Mouse (Mus musculus): ENCODE data around the gene Xirp1.

DNA sequence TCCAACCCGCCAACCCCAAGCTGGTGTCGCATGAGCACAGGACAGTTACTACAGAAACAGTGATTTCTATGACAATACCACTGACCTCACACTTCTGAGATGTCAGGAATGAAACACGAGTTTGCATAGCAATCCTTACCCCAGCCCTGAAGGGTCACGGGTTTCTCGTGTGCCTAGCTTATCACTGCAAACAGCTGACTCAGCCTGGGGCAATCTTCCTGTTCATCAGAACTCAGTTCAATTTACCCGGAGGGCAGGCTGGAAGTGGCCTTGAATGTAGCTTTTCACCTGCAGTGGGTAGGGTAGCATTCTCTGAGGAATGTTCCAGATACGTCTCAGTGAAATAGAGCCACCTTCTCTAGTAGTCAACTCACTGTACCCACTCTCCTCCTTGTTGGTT is 29.2 kb downstream of the Xirp1 start:
- no peak for TF ChIP-seq POLR2A (IDR thresholded peaks at IDR 0.05; ENCODE audit: extremely low read depth, insufficient read depth, low read length)
- TF ChIP-seq CTCF (IDR thresholded peaks at IDR 0.05; ENCODE audit: extremely low read depth, insufficient read depth, low read length), result no peak
